Mouse (Mus musculus) G1E (cell line): ENCODE results near the gene Esyt1. TPM values are rescaled to one million over a fixed set of nuclear protein-coding genes. Genes with fewer than 3 reads are reported as not detected.
A peak's percentile ranks its signal among the peaks of the same experiment; 100 is the strongest.

Source experiments
- ATAC-seq: 2 replicates; pipeline ENCODE4 v1.8.0; 2016; ENCODE audit warnings: mild to moderate bottlenecking; ENCODE audit not compliant: insufficient number of reproducible peaks, poor library complexity, low FRiP score, severe bottlenecking; ENCODE audit errors: extremely low read depth
- DNase-seq: peaks from one replicate; pipeline ENCODE4 v3.0.0; 2012; ENCODE audit warnings: low spot score
- H3K27me3 ChIP-seq: 2 replicates; pipeline ENCODE4 v1.6.1; 2012; ENCODE audit warnings: mild to moderate bottlenecking, low read length, inconsistent platforms; ENCODE audit not compliant: insufficient read depth
- H3K36me3 ChIP-seq: replicated peaks from 2 replicates; pipeline ENCODE3; 2012; ENCODE audit warnings: mild to moderate bottlenecking, inconsistent platforms
- H3K4me1 ChIP-seq: 2 replicates; pipeline ENCODE4 v1.6.1; 2012; ENCODE audit warnings: low read depth, low read length, inconsistent platforms, mixed read lengths; ENCODE audit not compliant: insufficient read depth
- H3K4me3 ChIP-seq: 2 replicates; pipeline ENCODE4 v1.5.1; 2012; ENCODE audit warnings: low read depth, mild to moderate bottlenecking, inconsistent platforms, low read length, moderate library complexity, mixed read lengths
- H3K9me3 ChIP-seq: replicated peaks from 2 replicates; pipeline ENCODE4 v1.6.1; 2012; ENCODE audit warnings: inconsistent platforms
- CTCF ChIP-seq: IDR thresholded peaks from 2 replicates; pipeline ENCODE4 v1.5.1; 2012; ENCODE audit warnings: low read depth, low read length, inconsistent platforms, mixed read lengths
- GATA1 ChIP-seq: IDR thresholded peaks from 2 replicates; pipeline ENCODE4 v1.6.1; 2012; ENCODE audit warnings: borderline replicate concordance, low read length, inconsistent platforms, mixed read lengths
- GATA2 ChIP-seq: IDR thresholded peaks from 2 replicates; pipeline ENCODE4 v1.6.1; 2012; ENCODE audit warnings: low read depth, low read length, inconsistent platforms, borderline replicate concordance
- POLR2AphosphoS5 ChIP-seq: IDR thresholded peaks from 2 replicates; pipeline ENCODE4 v1.6.1; 2012; ENCODE audit warnings: low read depth, low read length, inconsistent platforms; ENCODE audit not compliant: insufficient replicate concordance
- TAL1 ChIP-seq: conservative IDR thresholded peaks from 2 replicates; pipeline ENCODE4 v1.6.1; 2012; ENCODE audit warnings: low read depth, low read length, inconsistent platforms, mixed read lengths
- polyA plus RNA-seq: library from polyadenylated mRNA; stranded (reverse); fragments of >175 nt; gene quantifications from 2 replicates; pipeline ENCODE4 v1.2.3, GENCODE M21; 2012
- total RNA-seq, 2 experiments: library from RNA; stranded (forward) in 1 of 2; stranded (reverse) in 1 of 2; fragments of 200-1000 nt in 1 of 2; fragments of >200 nt in 1 of 2; fragmentation: Nextera tagmentation in 1 of 2; gene quantifications; 2 replicates each; pipeline ENCODE4 v1.2.3; 2014 to 2017

The Esyt1 gene
- total and polyA plus RNA-seq, 3 experiments, result 36.0 to 98.1 (median 80.2) TPM

DNA sequence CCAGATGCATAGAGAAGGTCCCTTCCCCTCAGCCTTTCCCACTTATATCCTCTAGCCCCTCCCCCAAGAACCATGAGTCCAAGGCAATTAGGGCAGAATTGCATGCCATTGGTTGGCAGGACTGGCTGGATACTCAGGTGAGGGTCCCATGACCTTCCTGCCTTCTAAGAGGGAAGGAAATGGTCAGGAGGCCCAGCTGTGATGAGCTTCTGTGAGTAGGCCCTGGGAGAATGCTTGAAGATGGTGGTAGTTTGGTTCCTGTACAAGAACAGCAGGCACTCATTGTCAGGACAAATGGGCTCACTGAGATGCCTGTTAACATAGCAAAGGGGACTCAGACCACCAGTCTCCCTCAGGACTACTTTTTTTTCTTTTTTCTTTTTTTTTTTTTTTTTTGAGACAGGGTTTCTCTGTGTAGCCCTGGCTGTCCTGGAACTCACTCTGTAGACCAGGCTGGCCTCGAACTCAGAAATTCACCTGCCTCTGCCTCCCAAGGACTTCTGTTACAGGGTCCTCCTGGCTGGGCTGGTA lies 12.7 kb upstream of the Esyt1 start:
- Histone ChIP-seq H3K4me3 (no peak overlapping the region), H3K9me3 (0 out of 2 replicates have a peak, but pooled peaks cover 2% of the 10 kb centered on the region), H3K4me1 (peaks cover 31% of the 10 kb centered on the region), H3K36me3 (peaks cover 24% of the 10 kb centered on the region), H3K27me3 (no peaks in the 10 kb centered on the region)
- TF ChIP-seq GATA1 (no peak), TAL1 (no peak), POLR2AphosphoS5 (no peak), GATA2 (no peak), CTCF (no peak)
- ATAC-seq (no peak), DNase-seq (no peak)

DNA sequence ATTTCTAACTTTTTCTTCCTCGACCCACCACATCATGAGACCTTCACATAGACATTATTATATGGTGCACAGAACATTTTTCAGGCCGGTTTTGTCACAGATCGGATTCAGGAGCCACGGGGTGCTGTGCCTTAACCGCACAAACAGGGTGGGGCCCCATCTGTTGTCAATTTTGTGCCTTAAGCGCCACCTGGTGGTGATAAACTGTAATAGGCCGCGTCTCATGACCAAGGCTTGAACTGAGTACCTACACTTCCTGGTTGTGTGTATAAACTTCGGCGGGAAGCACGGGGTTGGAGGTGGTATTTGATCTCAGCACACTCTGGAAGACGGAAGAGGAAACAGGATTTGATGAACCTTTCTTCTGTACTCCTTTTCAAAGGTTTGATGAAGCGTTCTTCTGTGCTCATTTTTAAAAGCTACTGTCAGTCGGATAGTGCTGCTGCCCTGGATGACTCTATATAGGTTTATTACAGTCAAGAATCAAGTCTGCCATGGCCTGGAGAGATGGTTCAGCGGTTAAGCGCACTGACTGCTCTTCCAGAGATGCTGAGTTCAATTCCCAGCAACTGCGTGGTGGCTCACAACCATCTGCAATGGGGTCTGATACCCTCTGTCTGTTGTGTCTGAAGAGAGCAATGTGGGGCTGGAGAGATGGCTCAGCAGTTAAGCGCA lies 10.7 kb upstream of the Esyt1 start:
- TF ChIP-seq CTCF (peak; percentile 71), GATA2 (no peak)
- ATAC-seq, result peak; percentile 83
- Histone ChIP-seq H3K4me3 (peak overlapping the region; percentile 20; the same call in 1 of the 2 replicates), H3K27me3 (0 out of 2 replicates have a peak, but pooled peaks cover 4% of the 10 kb centered on the region), H3K9me3 (0 out of 2 replicates have a peak, but pooled peaks cover 2% of the 10 kb centered on the region), H3K36me3 (peaks cover 6% of the 10 kb centered on the region), H3K4me1 (peaks cover 26% of the 10 kb centered on the region)
- peak; percentile 68 for DNase-seq

DNA sequence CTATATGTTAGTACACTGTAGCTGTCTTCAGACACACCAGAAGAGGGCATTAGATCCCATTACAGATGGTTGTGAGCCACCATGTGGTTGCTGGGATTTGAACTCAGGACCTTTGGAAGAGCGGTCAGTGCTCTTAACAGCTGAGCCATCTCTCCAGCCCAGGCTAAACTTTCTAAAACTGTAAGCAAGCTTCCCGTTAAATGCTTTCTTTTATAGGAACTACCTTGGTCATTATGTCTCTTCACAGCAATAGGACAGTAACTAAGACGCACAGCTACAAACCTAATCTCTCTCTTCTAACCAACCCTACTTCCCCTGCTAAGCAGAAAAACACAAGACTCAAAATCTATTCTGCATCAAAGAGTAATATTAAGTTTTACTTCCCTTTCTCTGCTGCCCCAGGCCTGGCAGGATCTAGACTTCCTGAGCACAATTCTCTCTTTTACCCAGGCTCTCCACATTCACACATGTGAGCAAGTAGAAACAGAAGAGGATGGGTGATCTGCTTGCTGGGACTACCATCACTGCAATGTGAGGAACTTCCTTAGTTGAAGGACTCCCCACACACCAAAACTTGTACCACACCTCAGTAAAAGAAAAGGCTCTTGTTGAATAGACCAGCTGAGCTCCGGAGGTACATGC lies 10.1 kb upstream of the Esyt1 start:
- peaks cover 26% of the 10 kb centered on the region for H3K4me1 ChIP-seq
- ATAC-seq (no peak), DNase-seq (no peak)
- no peaks in the 10 kb centered on the region for H3K36me3 ChIP-seq
- TF ChIP-seq TAL1 (no peak), POLR2AphosphoS5 (no peak), GATA2 (no peak), CTCF (no peak), GATA1 (no peak)
- 0 out of 2 replicates have a peak, but pooled peaks cover 2% of the 10 kb centered on the region for H3K9me3 ChIP-seq
- no peak overlapping the region for H3K4me3 ChIP-seq
- peaks cover 9% of the 10 kb centered on the region; the same call in 1 of the 2 replicates for H3K27me3 ChIP-seq

DNA sequence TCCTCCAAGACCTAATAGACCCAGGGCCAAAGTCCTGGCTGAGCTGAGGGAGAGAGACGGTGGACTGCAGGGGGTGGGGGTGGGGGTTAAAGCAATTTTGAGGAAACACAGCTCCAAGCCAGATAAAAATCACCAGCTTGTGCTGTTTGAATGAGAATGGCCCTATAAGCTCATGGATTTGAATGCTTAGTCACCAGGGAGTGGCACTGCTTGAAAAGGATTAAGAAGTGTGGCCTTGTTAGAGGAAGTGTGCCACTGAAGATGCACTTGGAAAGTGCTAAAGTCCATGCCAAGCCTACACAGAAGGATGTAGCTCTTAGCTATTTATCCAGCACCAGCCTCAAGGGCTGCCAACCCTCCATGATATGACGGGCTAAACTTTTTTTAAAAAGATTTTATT lies 9.5 kb upstream of the Esyt1 start:
- no peak for DNase-seq
- H3K36me3 ChIP-seq, result no peaks in the 10 kb centered on the region
- 0 out of 2 replicates have a peak, but pooled peaks cover 2% of the 10 kb centered on the region for H3K9me3 ChIP-seq
- H3K27me3 ChIP-seq, result peaks cover 14% of the 10 kb centered on the region; the same call in 1 of the 2 replicates
- H3K4me1 ChIP-seq, result peaks cover 26% of the 10 kb centered on the region
- TF ChIP-seq GATA1 (no peak), POLR2AphosphoS5 (no peak), CTCF (no peak), GATA2 (no peak), TAL1 (no peak)
- no peak overlapping the region for H3K4me3 ChIP-seq
- no peak for ATAC-seq

DNA sequence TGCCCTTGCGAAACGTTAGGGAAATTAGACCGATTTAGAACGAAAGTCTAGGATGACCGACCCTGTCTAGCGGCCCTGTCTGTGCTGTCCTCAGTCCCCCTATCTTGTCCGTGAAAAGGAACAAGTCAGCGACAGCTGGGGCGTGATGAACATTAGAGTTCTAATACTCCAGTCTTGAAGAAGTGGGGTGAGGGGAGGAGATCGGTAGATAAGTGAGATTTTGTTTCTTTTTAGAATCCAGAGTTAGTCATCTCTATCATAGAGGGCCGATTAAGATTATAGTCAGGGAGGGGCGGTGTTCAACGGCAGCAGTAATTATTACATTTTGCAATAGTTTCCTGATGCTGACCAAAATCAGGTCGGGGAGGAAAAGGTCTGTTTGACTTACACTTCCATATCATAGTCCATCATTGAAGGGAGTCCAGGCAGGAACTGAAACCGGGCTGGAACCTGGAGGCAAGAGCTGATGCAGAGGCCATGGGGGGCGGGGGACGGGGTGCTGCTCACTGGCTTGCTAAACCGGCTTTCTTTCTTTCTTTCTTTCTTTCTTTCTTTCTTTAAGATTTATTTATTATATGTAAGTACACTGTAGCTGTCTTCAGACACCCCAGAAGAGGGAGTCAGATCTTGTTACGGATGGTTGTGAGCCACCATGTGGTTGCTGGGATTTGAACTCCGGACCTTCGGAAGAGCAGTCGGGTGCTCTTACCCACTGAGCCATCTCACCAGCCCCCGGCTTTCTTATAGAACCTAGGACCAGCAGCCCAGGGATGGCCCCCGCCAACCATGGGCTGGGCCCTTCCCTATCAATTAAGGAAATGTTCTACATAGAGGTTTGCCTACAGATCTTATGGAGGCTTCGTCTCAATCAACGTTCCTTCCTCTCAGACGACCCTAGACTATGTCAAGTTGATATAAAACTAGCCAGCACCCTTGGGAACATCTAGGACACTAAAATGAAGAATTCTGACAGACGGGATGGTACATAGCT lies 990 bp upstream of the Esyt1 start:
- Histone ChIP-seq H3K4me3 (peak overlapping the region; percentile 91), H3K9me3 (no peaks in the 10 kb centered on the region), H3K36me3 (peaks cover 23% of the 10 kb centered on the region), H3K27me3 (peaks cover 10% of the 10 kb centered on the region; the same call in 1 of the 2 replicates), H3K4me1 (peaks cover 35% of the 10 kb centered on the region)
- ATAC-seq (no peak), DNase-seq (no peak)
- TF ChIP-seq GATA1 (no peak), POLR2AphosphoS5 (no peak), CTCF (no peak), GATA2 (no peak)

DNA sequence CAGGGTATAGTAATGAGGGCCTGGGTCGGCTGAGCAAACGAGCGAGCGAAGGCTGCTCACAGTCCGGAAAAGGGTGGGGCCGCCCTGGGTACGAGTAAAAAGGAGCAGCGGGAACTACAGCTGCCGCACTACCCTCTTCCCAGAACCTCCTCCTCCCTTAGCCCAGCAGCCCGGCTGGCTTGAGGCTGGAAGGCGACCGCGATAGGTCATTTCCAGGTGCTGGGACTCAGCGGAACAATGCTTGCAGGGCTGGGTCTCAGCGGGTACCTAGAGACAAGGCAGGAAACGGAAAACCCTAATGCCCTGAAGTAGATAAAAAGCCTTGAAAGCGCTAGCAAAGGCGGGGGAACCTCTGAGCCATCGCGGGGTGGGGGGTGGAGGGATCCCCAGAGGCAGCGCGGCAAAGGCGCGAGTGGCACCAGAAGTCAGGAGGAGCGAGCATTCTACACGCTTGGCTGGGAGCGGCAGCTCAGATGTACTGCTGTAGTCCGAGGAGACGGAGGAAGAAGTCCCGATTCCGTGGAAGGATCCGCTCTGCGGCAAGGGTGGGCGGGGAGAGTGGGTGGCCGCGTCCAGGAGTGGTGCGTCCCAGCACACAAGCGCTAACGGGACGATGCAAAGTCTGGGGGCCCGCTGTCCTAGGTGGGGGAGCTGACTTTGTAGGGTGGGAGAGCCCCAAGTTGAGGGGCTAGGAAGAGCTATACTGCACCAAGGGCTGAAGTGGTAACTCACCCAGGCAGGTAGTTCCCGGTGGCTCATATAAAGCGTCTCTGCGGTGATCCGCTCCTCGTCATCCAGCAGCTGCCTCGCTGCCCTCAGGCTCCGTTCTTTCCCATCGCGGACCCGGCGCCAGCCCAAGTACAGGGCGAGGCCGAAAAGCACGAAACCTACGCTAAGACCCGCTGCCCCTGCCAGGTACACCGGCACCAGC lies 674 bp downstream of the Esyt1 start:
- Histone ChIP-seq H3K9me3 (no peaks in the 10 kb centered on the region), H3K4me1 (peaks cover 35% of the 10 kb centered on the region), H3K27me3 (no peaks in the 10 kb centered on the region), H3K4me3 (peak overlapping the region; percentile 91), H3K36me3 (peaks cover 40% of the 10 kb centered on the region)
- ATAC-seq (peak; percentile 5), DNase-seq (peak; percentile 50)
- TF ChIP-seq GATA1 (no peak), CTCF (no peak), TAL1 (no peak), GATA2 (no peak), POLR2AphosphoS5 (no peak)
